Mouse (Mus musculus): ENCODE measurements around the gene Mlh1. TPM values are rescaled to one million over a fixed set of nuclear protein-coding genes. Genes with fewer than 3 reads are reported as not detected.

Gene Mlh1
- polyA plus RNA-seq, 1 experiment from 2014 or later, result 40.1 TPM

Other genes with a start within 250 kb of the Mlh1 start
- gene Ccrl2, start 214.3 kb downstream of the Mlh1 start, polyA plus RNA-seq (2014; fragmentation: Nextera tagmentation; extraction: Ambion mirVana), result 0.61 and 0.83 TPM in 2 replicates
- 29.6 and 37.8 TPM in 2 replicates for gene Lrrfip2, start 154.2 kb downstream of the Mlh1 start, polyA plus RNA-seq (2014; fragmentation: Nextera tagmentation; extraction: Ambion mirVana)
- gene Epm2aip1, start 138 bp upstream of the Mlh1 start, polyA plus RNA-seq (2014; fragmentation: Nextera tagmentation; extraction: Ambion mirVana), result 21.6 and 36.5 TPM in 2 replicates
- 0.24 and 0.31 TPM in 2 replicates for gene Trank1, start 39.9 kb upstream of the Mlh1 start, polyA plus RNA-seq (2014; fragmentation: Nextera tagmentation; extraction: Ambion mirVana)
- 1.0 and 2.0 TPM in 2 replicates for gene Dclk3, start 167.3 kb upstream of the Mlh1 start, polyA plus RNA-seq (2014; fragmentation: Nextera tagmentation; extraction: Ambion mirVana)

Data from kidney, embryonic 14.5 days (tissue).